Mouse (Mus musculus): ENCODE results near the gene Vmn2r81. TPM values are rescaled to one million over a fixed set of nuclear protein-coding genes. Genes with fewer than 3 reads are reported as not detected.

Gene Vmn2r81
- not detected in 2 replicates for polyA plus RNA-seq (2012; rRNA removed; ENCODE audit: low replicate concordance)

GRCm38 (mm10) chr10:79247392-79247791, at the start of gene Vmn2r81:
TSS of gene Vmn2r81 (plus strand) at chr10:79247692.

Other genes with a start within 250 kb of the Vmn2r81 start
- gene Olfr1351, start 235.2 kb upstream of the Vmn2r81 start, polyA plus RNA-seq (2012; rRNA removed; ENCODE audit: low replicate concordance), result not detected in 2 replicates
- gene Olfr57, start 219.0 kb upstream of the Vmn2r81 start, polyA plus RNA-seq (2012; rRNA removed; ENCODE audit: low replicate concordance), result not detected in 2 replicates
- gene 2610008E11Rik, start 150.1 kb upstream of the Vmn2r81 start, polyA plus RNA-seq (2012; rRNA removed; ENCODE audit: low replicate concordance), result 1.0 and 2.5 TPM in 2 replicates
- gene Vmn2r80, start 98.9 kb upstream of the Vmn2r81 start, polyA plus RNA-seq (2012; rRNA removed; ENCODE audit: low replicate concordance), result not detected in 2 replicates
- not detected in 2 replicates for gene Vmn2r82, start 108.8 kb downstream of the Vmn2r81 start, polyA plus RNA-seq (2012; rRNA removed; ENCODE audit: low replicate concordance)
- gene Vmn2r83, start 221.0 kb downstream of the Vmn2r81 start, polyA plus RNA-seq (2012; rRNA removed; ENCODE audit: low replicate concordance), result not detected in 2 replicates